ENCODE assay signal across 1 mouse cellular context in genomic region chrX:20819204-20819628, GRCm38 (mm10).
TF ChIP-seq lines count a peak whose summit lies in the region.

No protein-coding gene starts in this region.

TF ChIP-seq in CH12.LX, 34 proteins besides CTCF, POLR2A, EP300 and RAD21 (continued from another document):
- TF ChIP-seq USF2 (conservative IDR thresholded peaks at IDR 0.05; ENCODE audit: low read depth, low read length): no peak
- peak; percentile 56; the same call in 1 of the 2 replicates for TF ChIP-seq SIN3A (IDR thresholded peaks at IDR 0.05; ENCODE audit: low read length)
- TF ChIP-seq USF1 (IDR thresholded peaks at IDR 0.05; ENCODE audit: low read depth, low read length): no peak
- TF ChIP-seq SMC3 (IDR thresholded peaks at IDR 0.05; ENCODE audit: low read depth, low read length): peak; percentile 91
- TF ChIP-seq MYC (IDR thresholded peaks at IDR 0.05; ENCODE audit: low read depth, low read length): peak; percentile 84
- no peak for TF ChIP-seq TBP (conservative IDR thresholded peaks at IDR 0.05; ENCODE audit: low read depth, low read length)
- TF ChIP-seq POLR2AphosphoS2 (IDR thresholded peaks at IDR 0.05; ENCODE audit: low read depth, low read length): no peak
- peak; percentile 41; the same call in 1 of the 2 replicates for TF ChIP-seq ELF1 (IDR thresholded peaks at IDR 0.05; ENCODE audit: low read depth, low read length)
- TF ChIP-seq CHD1 (IDR thresholded peaks at IDR 0.05; ENCODE audit: low read depth, low read length): no peak
- TF ChIP-seq UBTF (IDR thresholded peaks at IDR 0.05; ENCODE audit: low read depth, low read length): no peak
- TF ChIP-seq CHD2 (IDR thresholded peaks at IDR 0.05; ENCODE audit: low read length): peak; percentile 73
- no peak for TF ChIP-seq BHLHE40 (IDR thresholded peaks at IDR 0.05; ENCODE audit: low read depth, low read length)
- no peak for TF ChIP-seq GABPA (IDR thresholded peaks at IDR 0.05; ENCODE audit: insufficient replicate concordance, low read depth, low read length)
- TF ChIP-seq ETS1 (conservative IDR thresholded peaks at IDR 0.05; ENCODE audit: low read depth, low read length): peak; percentile 25; the same call in 1 of the 2 replicates
- peak; percentile 58; the same call in 1 of the 2 replicates for TF ChIP-seq IRF4 (IDR thresholded peaks at IDR 0.05; ENCODE audit: low read depth, low read length)
- peak; percentile 58; the same call in 1 of the 2 replicates for TF ChIP-seq TCF12 (IDR thresholded peaks at IDR 0.05; ENCODE audit: low read depth, low read length)
- TF ChIP-seq MEF2A (IDR thresholded peaks at IDR 0.05; ENCODE audit: borderline replicate concordance, low read depth, low read length): peak; percentile 64; the same call in 1 of the 2 replicates
- TF ChIP-seq ZKSCAN1 (IDR thresholded peaks at IDR 0.05; ENCODE audit: borderline replicate concordance, low read depth, low read length): no peak
- no peak for TF ChIP-seq RCOR1 (conservative IDR thresholded peaks at IDR 0.05; ENCODE audit: low read depth, low read length)
- TF ChIP-seq MAZ (IDR thresholded peaks at IDR 0.05; ENCODE audit: low read depth, low read length): peak; percentile 86
- TF ChIP-seq E2F4 (IDR thresholded peaks at IDR 0.05; ENCODE audit: insufficient replicate concordance, low read depth, low read length): no peak
- peak; percentile 59; the same call in 1 of the 2 replicates for TF ChIP-seq ZNF384 (IDR thresholded peaks at IDR 0.05; ENCODE audit: low read depth, low read length)
- TF ChIP-seq ZMIZ1 (IDR thresholded peaks at IDR 0.05; ENCODE audit: low read depth, low read length): 0 out of 2 replicates have a peak, but pooled peaks have one; percentile 37
- TF ChIP-seq MXI1 (IDR thresholded peaks at IDR 0.05; ENCODE audit: low read depth, low read length): peak; percentile 68
- no peak for TF ChIP-seq PAX5 (IDR thresholded peaks at IDR 0.05; ENCODE audit: low read length)
- no peak; the same call in none of the 2 replicates for TF ChIP-seq NRF1 (IDR thresholded peaks at IDR 0.05; ENCODE audit: low read depth, low read length)
